Mouse (Mus musculus): ENCODE results near the gene Filip1l.

Filip1l gene

GRCm38 (mm10) chr16:57484043-57484795, 131.3 kb downstream of the Filip1l start:
- no peak for DNase-seq (ENCODE audit: low spot score)

DNA sequence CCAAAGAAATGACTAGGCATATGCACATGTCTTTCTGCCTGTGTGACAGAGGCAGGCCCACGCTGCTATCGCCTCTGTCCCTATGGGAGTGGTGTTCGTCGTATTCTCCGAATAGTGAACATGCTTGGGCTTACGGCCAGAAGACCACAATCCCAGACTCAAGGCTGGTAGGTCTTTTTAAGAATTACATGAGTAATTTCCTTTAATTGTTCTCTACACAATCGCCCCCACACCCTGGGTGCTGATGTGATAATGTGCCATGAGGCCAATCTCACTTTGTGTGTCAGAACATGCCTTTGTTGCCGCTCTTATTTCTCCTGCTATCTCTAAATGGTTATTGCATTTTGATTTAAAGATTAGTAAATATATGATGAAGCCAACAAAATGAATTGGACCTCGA, 132.4 kb downstream of the Filip1l start:
- no peak for DNase-seq (ENCODE audit: low spot score)

GRCm38 (mm10) chr16:57486266-57486665, 133.4 kb downstream of the Filip1l start:
- DNase-seq (ENCODE audit: low spot score): no peak

DNA sequence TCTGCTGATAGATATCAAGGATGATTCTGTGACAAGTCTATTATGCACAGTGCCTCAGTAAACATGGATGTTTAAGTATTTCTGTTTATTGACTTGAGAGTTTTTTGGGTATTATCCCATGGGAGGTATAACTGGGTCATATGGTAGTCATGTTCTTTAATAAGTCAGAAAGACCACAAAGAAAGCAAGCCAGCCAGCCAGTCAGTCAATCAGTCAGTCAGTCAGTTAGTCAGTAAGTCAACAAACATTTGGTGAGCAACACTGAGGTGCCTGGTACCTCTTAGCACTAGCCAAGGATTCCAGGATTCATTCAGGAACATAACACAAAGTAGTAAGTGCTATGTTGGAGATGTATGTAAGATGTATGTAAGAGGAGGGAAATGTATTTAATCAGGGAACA, 135.8 kb downstream of the Filip1l start:
- DNase-seq (ENCODE audit: low spot score): no peak

DNA sequence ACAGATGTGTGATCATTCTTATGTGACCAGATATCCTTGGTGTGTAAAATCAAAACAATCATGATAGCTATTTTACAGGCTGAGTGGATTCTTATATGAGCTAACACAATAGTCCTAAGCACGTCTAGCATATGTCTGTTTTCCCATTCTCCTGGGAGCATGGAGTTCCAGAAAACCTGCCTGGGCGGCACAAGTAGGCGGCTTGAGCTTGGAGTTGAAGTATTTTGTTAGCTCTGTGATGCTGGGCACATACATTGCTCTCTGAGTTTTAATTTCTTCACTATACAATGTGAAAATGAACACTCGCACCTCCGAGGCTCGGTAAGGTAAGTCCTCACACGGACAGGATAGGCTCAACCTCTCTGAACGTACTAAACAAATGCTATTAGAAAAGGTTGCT, 137.8 kb downstream of the Filip1l start:
- DNase-seq (ENCODE audit: low spot score): no peak

DNA sequence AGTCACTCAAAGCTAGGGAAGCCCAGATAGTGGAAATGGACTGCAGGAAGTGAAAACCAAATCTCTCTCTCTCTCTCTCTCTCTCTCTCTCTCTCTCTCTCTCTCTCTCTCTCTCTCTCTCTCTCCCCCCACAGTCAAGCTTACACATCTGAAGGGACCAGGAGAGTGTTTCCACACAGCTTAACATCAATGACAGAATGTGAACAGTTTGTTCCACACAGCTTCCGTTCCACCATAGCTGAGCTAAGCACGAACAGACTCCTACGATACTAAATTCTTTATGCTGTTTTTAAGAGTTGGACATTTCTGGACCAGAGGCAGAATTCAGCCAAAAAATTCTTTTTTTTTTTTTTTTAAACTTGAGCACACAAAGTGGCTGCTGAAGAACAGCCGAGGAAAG, 139.0 kb downstream of the Filip1l start:
- DNase-seq (ENCODE audit: low spot score): no peak

DNA sequence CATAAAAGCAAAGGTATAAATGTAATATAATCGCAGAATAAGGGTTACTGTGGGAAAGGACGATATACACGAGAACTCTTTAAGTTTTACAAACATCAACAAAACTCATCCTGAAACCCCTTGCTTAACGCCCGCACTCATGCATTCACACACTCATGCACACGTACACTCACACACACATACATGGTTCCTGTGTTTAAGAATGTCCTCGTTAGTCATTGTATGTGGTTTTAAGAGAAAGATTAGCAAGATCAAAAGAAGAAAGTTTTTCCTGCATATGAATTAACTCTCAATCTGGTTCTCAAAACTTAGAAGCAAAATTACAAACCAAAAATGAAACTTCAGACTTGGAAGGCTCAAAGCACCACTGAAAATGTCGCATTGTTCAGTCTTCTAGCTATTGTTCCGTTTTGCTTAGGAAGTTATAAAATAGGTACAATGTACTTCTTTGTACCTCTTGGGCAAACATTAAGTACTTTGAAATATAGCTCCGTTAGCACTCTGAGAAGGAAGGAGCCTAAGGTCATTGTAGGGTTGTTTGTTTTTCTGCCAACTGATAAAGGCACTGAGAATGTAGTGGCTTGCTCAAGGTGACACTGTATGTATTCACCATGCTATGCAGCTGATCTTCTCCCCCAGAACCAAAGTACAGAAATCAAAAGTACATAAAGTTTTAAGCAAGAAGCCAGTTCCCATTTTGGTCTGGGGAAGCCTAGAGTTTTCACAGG, 142.7 kb downstream of the Filip1l start:
- no peak for DNase-seq (ENCODE audit: low spot score)

DNA sequence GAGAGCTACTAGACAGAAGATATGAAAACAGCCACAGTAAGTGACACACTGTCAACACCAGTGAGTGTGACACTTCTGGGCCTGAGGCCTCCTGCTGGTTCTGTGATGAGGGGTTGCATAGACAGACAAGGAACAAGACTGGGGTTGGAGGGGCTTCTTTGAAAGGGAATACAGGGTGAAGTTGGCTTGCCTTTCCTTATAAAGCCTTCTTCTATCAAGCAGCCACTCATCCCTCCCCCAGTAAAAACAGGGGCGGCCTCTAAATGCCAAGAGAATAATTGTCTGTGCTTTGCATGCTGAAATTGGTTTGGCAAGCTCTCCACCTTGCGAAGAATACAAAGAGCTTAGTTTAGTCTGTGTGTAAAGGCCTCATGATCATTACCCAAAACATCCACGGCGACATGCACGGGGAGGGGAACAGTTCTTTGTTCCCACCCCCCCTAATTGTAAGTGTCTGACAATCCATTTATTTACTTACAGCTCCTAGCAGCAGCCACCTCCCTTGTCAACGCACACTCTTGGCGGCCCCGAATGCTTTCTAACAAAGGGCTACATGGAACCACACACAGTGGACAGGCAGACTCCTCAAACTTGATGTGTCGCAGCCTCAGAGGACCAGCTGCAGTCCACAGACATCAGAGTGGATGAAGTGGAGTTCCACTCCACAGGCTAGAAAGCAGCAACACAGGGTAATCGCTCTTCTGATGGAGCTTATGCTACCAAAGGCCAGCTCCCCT, 143.7 kb downstream of the Filip1l start:
- DNase-seq (ENCODE audit: low spot score): no peak

GRCm38 (mm10) chr16:57500851-57501250, 148.0 kb downstream of the Filip1l start:
- DNase-seq (ENCODE audit: low spot score): no peak

- peak; percentile 28 for DNase-seq (ENCODE audit: low spot score)
These were observed 149.3 kb downstream of the Filip1l start for GRCm38 (mm10) chr16:57502230-57502629.

DNA sequence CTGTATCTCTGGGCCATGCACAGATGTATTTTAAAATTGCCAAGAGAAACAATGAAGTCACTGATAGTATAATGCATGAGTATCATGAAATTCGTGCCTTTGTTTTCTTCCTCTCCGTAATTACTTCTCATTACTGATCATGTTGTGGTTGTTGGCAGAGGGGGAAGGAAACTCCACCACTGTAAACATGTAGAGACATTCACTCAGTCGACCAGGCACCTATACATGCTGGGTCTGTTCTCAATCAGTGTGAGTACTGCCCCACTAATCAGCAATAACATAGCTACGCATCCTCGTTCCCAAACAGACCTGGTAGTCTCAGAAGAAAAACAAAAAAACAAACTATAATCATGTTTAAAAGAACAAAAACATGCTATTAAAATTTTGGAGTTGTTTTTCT, 149.9 kb downstream of the Filip1l start:
- DNase-seq (ENCODE audit: low spot score): no peak

DNA sequence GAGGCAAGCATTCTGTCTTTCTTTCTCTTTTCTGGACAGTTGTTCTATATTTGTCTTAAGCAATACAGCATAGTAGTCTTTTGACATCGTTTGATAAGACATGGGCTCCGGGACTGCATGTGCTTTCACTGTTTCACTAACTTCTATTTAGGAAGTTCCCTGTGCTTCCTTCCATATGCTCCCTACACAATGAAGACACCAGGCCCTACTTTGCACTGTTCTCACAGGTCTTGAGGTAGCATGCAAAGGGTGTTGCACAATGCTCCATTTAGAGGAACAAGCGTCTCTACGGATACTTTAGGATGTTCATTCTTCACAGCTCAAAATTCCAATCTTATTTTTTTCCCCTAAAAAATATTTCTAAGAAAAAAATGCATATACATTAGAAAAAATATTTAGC, 151.8 kb downstream of the Filip1l start:
- DNase-seq (ENCODE audit: low spot score): no peak

DNA sequence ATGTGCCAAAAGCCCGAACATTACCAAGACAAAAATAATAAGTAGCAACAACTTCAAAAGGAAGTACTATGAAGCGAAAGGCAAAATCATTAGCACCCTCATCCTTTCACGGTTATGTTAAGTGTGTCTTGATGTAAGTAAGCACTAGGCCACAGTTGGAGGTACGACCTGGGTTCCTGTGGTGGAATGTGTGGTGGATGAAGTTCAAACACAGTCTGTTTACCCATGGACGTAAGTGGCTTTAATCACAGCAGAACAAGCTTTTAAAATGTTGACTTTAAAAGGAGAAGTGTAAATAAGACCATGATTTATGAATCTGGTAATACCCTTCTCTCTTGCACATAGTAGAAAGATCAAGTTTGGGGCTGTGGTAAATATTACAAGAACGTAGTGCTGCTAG, 153.2 kb downstream of the Filip1l start:
- peak; percentile 76 for DNase-seq (ENCODE audit: low spot score)

- no peak for DNase-seq (ENCODE audit: low spot score)
These were observed 155.5 kb downstream of the Filip1l start for GRCm38 (mm10) chr16:57508351-57508750.

DNA sequence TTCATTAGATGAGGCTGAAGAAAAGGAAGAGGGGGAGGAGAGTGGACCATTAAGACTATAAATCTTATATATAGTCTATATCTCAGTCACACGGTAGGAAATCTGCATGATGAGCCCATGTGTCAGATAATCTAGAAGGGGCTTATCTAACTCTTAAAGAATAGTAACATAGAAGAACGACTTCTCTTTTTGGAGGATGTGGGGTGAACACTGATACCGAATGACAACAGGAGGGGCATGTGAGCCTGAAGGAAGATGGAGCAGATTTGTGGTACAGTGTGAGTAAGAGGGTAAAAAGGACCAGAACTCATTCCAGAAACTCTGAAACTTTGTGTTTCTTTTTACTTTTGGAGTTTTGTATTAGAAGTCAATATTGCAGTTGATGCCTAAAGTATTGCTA, 156.2 kb downstream of the Filip1l start:
- DNase-seq (ENCODE audit: low spot score): no peak

GRCm38 (mm10) chr16:57513562-57513961, 160.7 kb downstream of the Filip1l start:
- no peak for DNase-seq (ENCODE audit: low spot score)

GRCm38 (mm10) chr16:57514371-57514770, 161.5 kb downstream of the Filip1l start:
- no peak for DNase-seq (ENCODE audit: low spot score)

GRCm38 (mm10) chr16:57515636-57516035, 162.7 kb downstream of the Filip1l start:
- DNase-seq (ENCODE audit: low spot score): no peak

DNA sequence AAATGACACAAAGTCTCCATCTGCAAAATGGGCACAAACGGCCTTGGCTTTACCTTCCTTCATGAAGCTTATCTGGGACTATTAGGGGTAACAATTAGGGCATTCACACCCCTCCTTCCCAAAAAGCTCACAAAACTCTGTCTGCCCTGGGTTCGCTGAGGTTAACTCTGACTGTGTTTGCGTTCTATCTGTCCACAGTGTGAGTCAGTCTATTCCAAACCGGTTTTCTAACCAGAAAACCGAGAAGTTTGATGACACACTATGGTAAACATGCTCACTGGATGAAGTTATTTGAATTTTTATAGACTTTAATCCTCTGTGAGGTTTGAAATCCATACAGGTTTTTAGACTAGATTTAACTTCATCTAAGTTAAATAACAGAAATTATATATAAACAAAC, 172.2 kb downstream of the Filip1l start:
- no peak for DNase-seq (ENCODE audit: low spot score)

GRCm38 (mm10) chr16:57525476-57525875, 172.6 kb downstream of the Filip1l start:
- no peak for DNase-seq (ENCODE audit: low spot score)

DNA sequence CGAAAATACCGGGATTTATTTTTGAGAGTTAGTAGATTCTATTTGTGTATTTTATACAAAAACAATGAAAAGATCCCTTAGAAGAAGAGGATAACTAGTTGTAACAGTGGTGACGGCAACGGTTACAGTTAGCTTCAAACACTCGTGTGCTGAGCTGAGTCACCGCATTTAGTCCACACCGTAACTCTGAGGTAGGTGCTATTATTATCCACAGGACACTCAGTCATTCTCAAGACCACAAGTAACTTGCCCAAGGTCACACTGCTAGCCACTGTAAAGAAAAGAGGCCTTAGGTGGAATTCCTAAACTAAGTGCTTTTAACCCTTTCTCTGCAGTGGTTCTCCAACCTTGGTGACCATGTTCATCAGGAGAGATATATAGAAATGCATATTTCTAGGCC, 174.0 kb downstream of the Filip1l start:
- no peak for DNase-seq (ENCODE audit: low spot score)

DNA sequence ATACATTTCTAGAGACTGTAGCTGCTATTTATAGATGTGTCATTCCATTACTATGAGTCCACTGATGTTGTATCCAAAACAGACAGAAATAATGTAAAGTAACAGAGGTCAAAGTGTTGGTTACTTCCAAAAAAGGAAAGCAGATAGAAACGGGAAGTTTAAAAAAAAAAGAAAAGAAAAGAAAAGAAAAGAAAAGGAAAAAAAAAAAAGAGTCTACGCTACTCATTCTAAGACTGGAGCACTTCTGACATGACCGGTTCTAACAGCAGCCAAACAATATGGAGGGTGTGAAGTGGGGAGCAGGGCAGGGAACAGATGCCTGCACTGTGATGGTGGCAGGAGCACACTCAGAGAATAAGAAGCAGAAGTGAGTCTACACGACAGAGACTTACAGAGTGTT, 175.6 kb downstream of the Filip1l start:
- no peak for DNase-seq (ENCODE audit: low spot score)

GRCm38 (mm10) chr16:57530547-57530946, 177.7 kb downstream of the Filip1l start:
- no peak for DNase-seq (ENCODE audit: low spot score)

All from lung, postnatal 25 days (tissue).